Mouse (Mus musculus) erythroblast, adult 5-6 weeks (primary cell): Measurements from ENCODE around the gene B9d2. TPM values are rescaled to one million over a fixed set of nuclear protein-coding genes. Genes with fewer than 3 reads are reported as not detected.
"Not testable (repeated sequence)": the region's sequence is repeated elsewhere in the genome, so short reads cannot be mapped to it uniquely, and the experiment has no call there.

Source experiments
- ATAC-seq: replicated peaks from 2 replicates; pipeline ENCODE4 v1.8.0; 2016; ENCODE audit warnings: moderate number of reproducible peaks, mild to moderate bottlenecking, moderate TSS enrichment, inconsistent platforms; ENCODE audit not compliant: poor library complexity, low FRiP score, severe bottlenecking
- total RNA-seq, 2 experiments: library from RNA; stranded (forward) in 1 of 2; stranded (reverse) in 1 of 2; fragments of 150-400 nt in 1 of 2; fragments of 200-764, 138-1000 nt in 1 of 2; gene quantifications; 2 replicates each; pipeline versions ENCODE4 v1.2.3 to v1.2.4; 2015 to 2017; ENCODE audit warnings: low replicate concordance in 2 of 2

Gene B9d2
- total RNA-seq, 2 experiments from 2014 or later = 0.60 to 8.1 TPM

- ATAC-seq = not testable (repeated sequence)
Observed at GRCm38 (mm10) chr7:25721776-25722175, 41.2 kb downstream of the B9d2 start.

DNA sequence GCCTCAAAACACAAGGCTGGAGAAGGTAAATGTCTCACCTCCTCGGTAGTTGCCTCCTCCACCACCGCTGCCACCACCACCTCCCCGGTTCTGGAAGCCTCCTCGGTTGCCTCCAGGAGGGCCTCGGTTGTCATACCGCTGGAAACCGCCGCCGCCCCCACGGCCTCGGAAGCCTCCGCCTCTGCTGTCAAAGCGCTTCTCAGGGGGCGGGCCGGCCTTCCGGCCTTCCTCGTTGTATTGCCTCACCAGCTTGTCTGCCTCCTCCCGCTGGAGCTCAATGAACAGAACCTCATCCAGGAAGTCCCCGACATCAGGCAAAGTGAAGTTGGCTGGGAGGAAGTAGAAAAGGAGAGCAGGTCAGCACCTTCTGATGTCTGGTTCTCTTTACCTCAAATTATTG is 45.3 kb downstream of the B9d2 start:
- ATAC-seq = no peak

DNA sequence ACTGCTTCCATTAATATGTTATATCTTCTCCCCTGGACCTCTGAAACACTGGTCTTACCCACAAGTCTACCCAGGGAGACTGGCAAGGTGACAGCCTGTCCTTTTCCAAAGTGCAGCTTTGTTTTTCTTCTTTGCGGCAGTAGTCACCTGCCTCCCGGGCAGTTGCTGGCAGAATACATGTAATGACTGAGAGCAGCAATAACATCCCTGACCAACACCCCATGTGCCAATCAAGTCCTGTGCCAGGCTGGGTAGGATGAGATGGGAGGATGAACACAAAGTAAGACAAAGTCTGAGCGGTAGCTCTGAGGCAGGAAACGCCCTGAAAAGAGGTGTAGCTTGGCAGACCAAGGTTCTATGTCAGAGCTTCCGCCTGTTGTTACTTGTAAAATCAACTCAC is 47.2 kb downstream of the B9d2 start:
- ATAC-seq = no peak

GRCm38 (mm10) chr7:25729396-25729795 is 48.8 kb downstream of the B9d2 start:
- ATAC-seq = no peak

GRCm38 (mm10) chr7:25729862-25730261 is 49.3 kb downstream of the B9d2 start:
- ATAC-seq = no peak

DNA sequence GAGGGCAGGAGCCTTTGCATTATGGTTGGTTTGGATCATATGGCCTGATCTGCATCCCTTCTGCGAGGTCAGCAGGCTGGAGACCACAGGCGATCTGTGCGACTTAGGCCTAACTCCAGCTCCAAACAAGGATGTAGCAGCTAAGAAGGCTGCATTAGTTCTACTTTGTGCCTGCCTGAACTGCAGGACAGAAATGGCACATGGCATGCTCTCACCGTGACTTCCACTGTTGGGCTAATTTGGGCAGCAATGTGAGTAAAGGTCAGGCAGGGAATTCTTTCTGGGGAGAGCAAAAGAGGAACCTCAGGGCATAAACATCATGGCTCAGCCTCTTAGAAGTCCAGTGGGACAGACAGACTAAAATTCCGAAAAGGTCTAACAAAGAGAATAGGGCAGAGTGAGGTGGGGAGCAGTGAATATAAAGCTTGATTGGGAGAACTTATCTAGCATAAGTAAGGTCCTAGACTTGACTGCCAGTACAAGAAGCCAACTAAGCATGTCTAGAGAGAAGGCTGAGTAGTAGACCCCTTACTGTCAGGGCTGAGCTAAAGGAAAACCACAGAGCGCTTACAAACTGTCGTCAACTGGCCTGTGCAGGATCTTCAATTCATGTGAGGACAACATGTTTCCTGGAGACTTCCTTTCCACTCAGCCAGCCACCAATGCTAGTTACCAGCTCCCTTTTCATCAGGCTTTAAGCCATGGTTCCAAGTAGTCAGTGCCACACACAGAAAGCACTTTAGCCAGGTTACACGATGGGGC is 50.9 kb downstream of the B9d2 start:
- no peak for ATAC-seq

GRCm38 (mm10) chr7:25734991-25735390 is 54.4 kb downstream of the B9d2 start:
- no peak for ATAC-seq

Other genes with a start within 250 kb of the B9d2 start
- 72.6 and 100 TPM in 2 replicates for gene Ceacam1, start 203.2 kb upstream of the B9d2 start, total RNA-seq (2015; ENCODE audit: low replicate concordance)
- 14.9 and 27.1 TPM in 2 replicates for gene Ceacam1, start 203.2 kb upstream of the B9d2 start, total RNA-seq (2017; ENCODE audit: low replicate concordance)
- gene Ceacam2, start 140.9 kb upstream of the B9d2 start, total RNA-seq (2015; ENCODE audit: low replicate concordance) = 0.38 TPM in 1 of 2 replicates, not detected in the other
- not detected in 2 replicates for gene Ceacam2, start 140.9 kb upstream of the B9d2 start, total RNA-seq (2017; ENCODE audit: low replicate concordance)
- not detected in 2 replicates for gene Erich4, start 64.9 kb upstream of the B9d2 start, total RNA-seq (2015; ENCODE audit: low replicate concordance)
- gene Erich4, start 64.9 kb upstream of the B9d2 start, total RNA-seq (2017; ENCODE audit: low replicate concordance) = not detected in 2 replicates
- 4.6 and 7.3 TPM in 2 replicates for gene Dmac2, start 61.4 kb upstream of the B9d2 start, total RNA-seq (2015; ENCODE audit: low replicate concordance)
- 2.5 and 4.1 TPM in 2 replicates for gene Dmac2, start 61.4 kb upstream of the B9d2 start, total RNA-seq (2017; ENCODE audit: low replicate concordance)
- 1.9 and 2.5 TPM in 2 replicates for gene B3gnt8, start 54.1 kb upstream of the B9d2 start, total RNA-seq (2015; ENCODE audit: low replicate concordance)
- 0.98 and 5.8 TPM in 2 replicates for gene B3gnt8, start 54.1 kb upstream of the B9d2 start, total RNA-seq (2017; ENCODE audit: low replicate concordance)
- gene Bckdha, start 21.8 kb upstream of the B9d2 start, total RNA-seq (2015; ENCODE audit: low replicate concordance) = 2.5 and 17.9 TPM in 2 replicates
- 4.3 and 5.2 TPM in 2 replicates for gene Bckdha, start 21.8 kb upstream of the B9d2 start, total RNA-seq (2017; ENCODE audit: low replicate concordance)
- gene Exosc5, start 21.6 kb upstream of the B9d2 start, total RNA-seq (2015; ENCODE audit: low replicate concordance) = 5.4 and 13.8 TPM in 2 replicates
- 3.6 and 10.1 TPM in 2 replicates for gene Exosc5, start 21.6 kb upstream of the B9d2 start, total RNA-seq (2017; ENCODE audit: low replicate concordance)
- 0.96 TPM in 1 of 2 replicates, not detected in the other for gene Tmem91, start 5.6 kb upstream of the B9d2 start, total RNA-seq (2015; ENCODE audit: low replicate concordance)
- gene Tmem91, start 5.6 kb upstream of the B9d2 start, total RNA-seq (2017; ENCODE audit: low replicate concordance) = 0.09 TPM in 1 of 2 replicates, not detected in the other
- gene Tgfb1, start 6.2 kb downstream of the B9d2 start, total RNA-seq (2015; ENCODE audit: low replicate concordance) = 64.9 and 68.1 TPM in 2 replicates
- gene Tgfb1, start 6.2 kb downstream of the B9d2 start, total RNA-seq (2017; ENCODE audit: low replicate concordance) = 11.2 and 12.0 TPM in 2 replicates
- gene Ccdc97, start 38.3 kb downstream of the B9d2 start, total RNA-seq (2015; ENCODE audit: low replicate concordance) = 19.0 and 22.3 TPM in 2 replicates
- 14.7 and 17.7 TPM in 2 replicates for gene Ccdc97, start 38.3 kb downstream of the B9d2 start, total RNA-seq (2017; ENCODE audit: low replicate concordance)
- gene Hnrnpul1, start 74.0 kb downstream of the B9d2 start, total RNA-seq (2015; ENCODE audit: low replicate concordance) = 45.2 and 59.1 TPM in 2 replicates
- 79.3 and 99.9 TPM in 2 replicates for gene Hnrnpul1, start 74.0 kb downstream of the B9d2 start, total RNA-seq (2017; ENCODE audit: low replicate concordance)
- 28.2 and 35.7 TPM in 2 replicates for gene Axl, start 107.9 kb downstream of the B9d2 start, total RNA-seq (2015; ENCODE audit: low replicate concordance)
- gene Axl, start 107.9 kb downstream of the B9d2 start, total RNA-seq (2017; ENCODE audit: low replicate concordance) = 20.2 and 22.2 TPM in 2 replicates
- gene Cyp2s1, start 136.1 kb downstream of the B9d2 start, total RNA-seq (2015; ENCODE audit: low replicate concordance) = not detected in 2 replicates
- gene Cyp2s1, start 136.1 kb downstream of the B9d2 start, total RNA-seq (2017; ENCODE audit: low replicate concordance) = not detected in 2 replicates
- not detected in 2 replicates for gene Cyp2b10, start 216.8 kb downstream of the B9d2 start, total RNA-seq (2015; ENCODE audit: low replicate concordance)
- not detected in 2 replicates for gene Cyp2b10, start 216.8 kb downstream of the B9d2 start, total RNA-seq (2017; ENCODE audit: low replicate concordance)